ENCODE assay signal across 10 mouse cellular contexts in the genomic region with DNA sequence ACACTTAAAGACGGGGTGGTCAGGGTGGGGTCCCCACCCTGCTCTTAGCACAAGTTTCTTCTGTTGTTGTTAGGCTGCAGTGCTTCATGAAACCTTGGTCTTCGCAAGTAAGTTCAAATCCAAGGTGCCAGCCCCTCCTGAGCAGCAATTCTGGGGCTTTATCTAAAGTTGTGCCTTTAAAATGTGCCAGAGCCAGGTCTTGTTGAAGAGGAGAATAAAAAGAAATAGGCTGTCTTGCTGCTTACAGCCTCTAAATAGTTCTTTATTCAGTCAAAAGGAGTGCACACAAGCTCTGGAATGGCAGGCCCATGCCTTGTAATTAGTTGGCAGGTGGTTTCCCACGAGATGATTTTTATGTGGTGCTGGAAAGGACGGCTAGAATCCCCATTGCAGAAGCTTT. TPM values are rescaled to one million over a fixed set of nuclear protein-coding genes. Genes with fewer than 3 reads are reported as not detected.
DNase-seq lines count a peak whose midpoint lies in the region; ATAC-seq and TF ChIP-seq lines count a peak whose summit lies in the region.
"Had no signal": no experiment of that assay in that cellular context is flagged by ENCODE, and none has a peak within 500 bp of the region (broad histone marks: within the 10 kb centered on the region; RNA-seq: fewer than 3 reads in every experiment).

No protein-coding gene starts in this region.

- 92% methylated on average over 4 of the region's 4 CpGs for WGBS in hindbrain, embryonic 10.5 days
- 68% methylated on average over 4 of the region's 4 CpGs for WGBS in hindbrain, embryonic 16.5 days
- WGBS in forebrain, postnatal 0 days: 49% methylated on average over 4 of the region's 4 CpGs
- whole genome bisulfite sequencing in liver, embryonic 16.5 days (ENCODE audit: insufficient replicate concordance): 54% methylated on average over 4 of the region's 4 CpGs

- peak overlapping the region; percentile 98 for H3K4me3 ChIP-seq in hindbrain, embryonic 10.5 days
- no peak overlapping the region for H3K4me3 ChIP-seq in hindbrain, embryonic 16.5 days (ENCODE audit: low read length)
- peak overlapping the region; percentile 55 to 77 for H3K4me3 ChIP-seq in MEL (ENCODE audit: control insufficient read depth in 1 of 2, insufficient read depth in 1 of 2, low read depth in 2 of 2, low read length in 2 of 2)
- H3K4me3 ChIP-seq in forebrain, postnatal 0 days (ENCODE audit: low read depth, low read length): no peak overlapping the region
- H3K4me3 ChIP-seq in liver, embryonic 16.5 days (ENCODE audit: low read depth, low read length): 0 out of 2 replicates have a peak overlapping the region, but pooled peaks have one; percentile 12

- H3K9ac ChIP-seq in hindbrain, embryonic 16.5 days (ENCODE audit: low read depth, low read length): no peak overlapping the region; the same call in none of the 2 replicates
- peak overlapping the region; percentile 93 for H3K9ac ChIP-seq in MEL (ENCODE audit: control insufficient read depth, low read depth, low read length, poor library complexity, severe bottlenecking)
- H3K9ac ChIP-seq in forebrain, postnatal 0 days: peak overlapping the region; percentile 22; the same call in 1 of the 2 replicates
- peak overlapping the region; percentile 1; the same call in 1 of the 2 replicates for H3K9ac ChIP-seq in liver, embryonic 16.5 days (ENCODE audit: low read depth, low read length)

- H3K4me1 ChIP-seq in hindbrain, embryonic 10.5 days (replicated peaks): peaks cover 28% of the 10 kb centered on the region
- peaks cover 21% of the 10 kb centered on the region for H3K4me1 ChIP-seq in hindbrain, embryonic 16.5 days (ENCODE audit: control insufficient read depth, insufficient read depth, low read depth, low read length)
- H3K4me1 ChIP-seq in MEL (ENCODE audit: control insufficient read depth in 1 of 2, insufficient read depth in 2 of 2, low read length in 2 of 2): peaks cover 0 to 20% of the 10 kb centered on the region in 2 experiments; a peak in 2 of 4 replicates
- H3K4me1 ChIP-seq in forebrain, postnatal 0 days (ENCODE audit: insufficient read depth): peaks cover 6% of the 10 kb centered on the region
- H3K4me1 ChIP-seq in liver, embryonic 16.5 days (ENCODE audit: control insufficient read depth, low read depth, low read length): peaks cover 34% of the 10 kb centered on the region

- no peak for DNase-seq in hindbrain, embryonic 10.5 days (ENCODE audit: low spot score)
- peak; percentile 23 for DNase-seq in MEL (ENCODE audit: low read depth, low spot score)
- DNase-seq in forebrain, postnatal 0 days: no peak
- DNase-seq in cerebellum, adult 8-10 months: no peak
- DNase-seq in urinary bladder, adult 2 months (ENCODE audit: low spot score): no peak
- DNase-seq: cerebellum, adult 2 months; left cerebral cortex, postnatal 4 days had no signal

- H3K27ac ChIP-seq in hindbrain, embryonic 10.5 days: 0 out of 2 replicates have a peak overlapping the region, but pooled peaks have one; percentile 5
- H3K27ac ChIP-seq in hindbrain, embryonic 16.5 days (ENCODE audit: low read depth, low read length): no peak overlapping the region
- peak overlapping the region; percentile 52 for H3K27ac ChIP-seq in MEL (ENCODE audit: control insufficient read depth, low read depth, low read length)
- no peak overlapping the region for H3K27ac ChIP-seq in forebrain, postnatal 0 days (ENCODE audit: low read depth, low read length)
- H3K27ac ChIP-seq in liver, embryonic 16.5 days (ENCODE audit: low read length): peak overlapping the region; percentile 1; the same call in 1 of the 2 replicates

- no peak overlapping the region for H3K4me2 ChIP-seq in hindbrain, embryonic 16.5 days (ENCODE audit: low read length)
- H3K4me2 ChIP-seq in forebrain, postnatal 0 days (ENCODE audit: low read depth): no peak overlapping the region
- peak overlapping the region; percentile 77 for H3K4me2 ChIP-seq in liver, embryonic 16.5 days (ENCODE audit: low read depth, low read length)

- TF ChIP-seq POLR2A in MEL (IDR thresholded peaks at IDR 0.05; ENCODE audit: control insufficient read depth in 1 of 2, insufficient read depth in 1 of 2, low read depth in 1 of 2, low read length in 2 of 2, poor library complexity in 1 of 2): no peak

- H3K9me3 ChIP-seq in hindbrain, embryonic 10.5 days: no peaks in the 10 kb centered on the region
- H3K9me3 ChIP-seq in hindbrain, embryonic 16.5 days (ENCODE audit: control insufficient read depth, low read length): no peaks in the 10 kb centered on the region
- H3K9me3 ChIP-seq in MEL (replicated peaks; ENCODE audit: insufficient read depth, low read length): no peaks in the 10 kb centered on the region
- H3K9me3 ChIP-seq in forebrain, postnatal 0 days (ENCODE audit: low read length): no peaks in the 10 kb centered on the region
- no peaks in the 10 kb centered on the region for H3K9me3 ChIP-seq in liver, embryonic 16.5 days (replicated peaks; ENCODE audit: control insufficient read depth, low read length)

- TF ChIP-seq CTCF in MEL (IDR thresholded peaks at IDR 0.05 in 2 of 3, conservative IDR thresholded peaks at IDR 0.05 in 1 of 3; ENCODE audit: control insufficient read depth in 1 of 3, insufficient read depth in 1 of 3, low read depth in 2 of 3, low read length in 3 of 3, poor library complexity in 1 of 3, severe bottlenecking in 1 of 3): no peak
- TF ChIP-seq CTCF in forebrain, postnatal 0 days (IDR thresholded peaks at IDR 0.05; ENCODE audit: low read depth): no peak

- peaks cover 36% of the 10 kb centered on the region for H3K79me2 ChIP-seq in MEL (ENCODE audit: control insufficient read depth, insufficient read depth, low read length, poor library complexity)

- no peak for TF ChIP-seq EP300 in MEL (IDR thresholded peaks at IDR 0.05; ENCODE audit: low read depth in 1 of 2, low read length in 2 of 2)

- TF ChIP-seq RAD21 in MEL (IDR thresholded peaks at IDR 0.05; ENCODE audit: low read depth, low read length): no peak

- no peaks in the 10 kb centered on the region for H3K27me3 ChIP-seq in hindbrain, embryonic 10.5 days (ENCODE audit: insufficient read depth, poor library complexity, severe bottlenecking)
- no peaks in the 10 kb centered on the region for H3K27me3 ChIP-seq in hindbrain, embryonic 16.5 days (replicated peaks; ENCODE audit: control insufficient read depth, insufficient read depth, low read length)
- no peaks in the 10 kb centered on the region for H3K27me3 ChIP-seq in MEL (ENCODE audit: control insufficient read depth in 1 of 2, insufficient read depth in 2 of 2, low read length in 2 of 2)
- H3K27me3 ChIP-seq in forebrain, postnatal 0 days (ENCODE audit: insufficient read depth, low read length): no peaks in the 10 kb centered on the region
- no peaks in the 10 kb centered on the region for H3K27me3 ChIP-seq in liver, embryonic 16.5 days (ENCODE audit: control insufficient read depth, insufficient read depth, low read depth, low read length)

- H3K36me3 ChIP-seq in hindbrain, embryonic 10.5 days: peaks cover 61% of the 10 kb centered on the region
- peaks cover 37% of the 10 kb centered on the region for H3K36me3 ChIP-seq in hindbrain, embryonic 16.5 days (ENCODE audit: control insufficient read depth, insufficient read depth, low read length)
- peaks cover 8 to 17% of the 10 kb centered on the region in 2 experiments for H3K36me3 ChIP-seq in MEL (ENCODE audit: control insufficient read depth in 1 of 2, insufficient read depth in 2 of 2, low read length in 2 of 2)
- H3K36me3 ChIP-seq in forebrain, postnatal 0 days (ENCODE audit: insufficient read depth): peaks cover 56% of the 10 kb centered on the region
- peaks cover 42% of the 10 kb centered on the region for H3K36me3 ChIP-seq in liver, embryonic 16.5 days (ENCODE audit: control insufficient read depth, insufficient read depth)

- ATAC-seq in hindbrain, embryonic 16.5 days: no peak
- ATAC-seq in forebrain, postnatal 0 days: no peak
- ATAC-seq in liver, embryonic 16.5 days (ENCODE audit: low read depth): no peak
- ATAC-seq in megakaryocyte progenitor cell, adult 5-6 weeks (replicated peaks; ENCODE audit: poor library complexity): no peak

RNA-seq across cellular contexts. Expression of gene Rps19, which starts 2.9 kb away (rescaled TPM):
- polyA plus RNA-seq in hindbrain, embryonic 10.5 days (2016; fragmentation: Nextera tagmentation; extraction: Ambion mirVana): 1,985 and 2,165 TPM in 2 replicates
- 1,005 and 1,089 TPM in 2 replicates for polyA plus RNA-seq in hindbrain, embryonic 16.5 days (2015; fragmentation: Nextera tagmentation; extraction: Ambion mirVana)
- 3,168 and 3,580 TPM in 2 replicates for total RNA-seq in MEL (2012; rRNA removed)
- 1,000 to 10,000 TPM in 1 of 2 experiments, not detected in 1; 2,454 TPM for polyA plus RNA-seq in MEL (2012; ENCODE audit: insufficient read depth in 1 of 2, insufficient read length in 2 of 2, low read depth in 1 of 2, low replicate concordance in 2 of 2, missing spikeins in 1 of 2)
- total RNA-seq in forebrain, postnatal 0 days (2014; rRNA removed): 581 and 723 TPM in 2 replicates
- 1,350 and 1,888 TPM in 2 replicates for polyA plus RNA-seq in forebrain, postnatal 0 days (2015; fragmentation: Nextera tagmentation; extraction: Ambion mirVana)
- polyA plus RNA-seq in liver, embryonic 16.5 days (2015; fragmentation: Nextera tagmentation; extraction: Ambion mirVana): 1,002 and 1,147 TPM in 2 replicates
- 1,077 and 1,084 TPM in 2 replicates for polyA plus RNA-seq in urinary bladder, adult 2 months (2012; rRNA removed)
- total RNA-seq in megakaryocyte progenitor cell, adult 5-6 weeks (2015): 2,965 and 3,011 TPM in 2 replicates
- 1,012 and 1,228 TPM in 2 replicates for total RNA-seq in megakaryocyte progenitor cell, adult 5-6 weeks (2017)

RNA-seq across cellular contexts. Expression of gene Cd79a, which starts 10.1 kb away (rescaled TPM):
- 0.13 and 0.29 TPM in 2 replicates for polyA plus RNA-seq in hindbrain, embryonic 10.5 days (2016; fragmentation: Nextera tagmentation; extraction: Ambion mirVana)
- 0.34 and 0.39 TPM in 2 replicates for polyA plus RNA-seq in hindbrain, embryonic 16.5 days (2015; fragmentation: Nextera tagmentation; extraction: Ambion mirVana)
- total RNA-seq in MEL (2012; rRNA removed): 0.13 and 0.23 TPM in 2 replicates
- under 1 TPM in 1 of 2 experiments, not detected in 1; 0.61 TPM for polyA plus RNA-seq in MEL (2012; ENCODE audit: insufficient read depth in 1 of 2, insufficient read length in 2 of 2, low read depth in 1 of 2, low replicate concordance in 2 of 2, missing spikeins in 1 of 2)
- total RNA-seq in forebrain, postnatal 0 days (2014; rRNA removed): 0.15 and 0.33 TPM in 2 replicates
- polyA plus RNA-seq in forebrain, postnatal 0 days (2015; fragmentation: Nextera tagmentation; extraction: Ambion mirVana): 0.47 and 0.54 TPM in 2 replicates
- polyA plus RNA-seq in liver, embryonic 16.5 days (2015; fragmentation: Nextera tagmentation; extraction: Ambion mirVana): 10.5 and 13.9 TPM in 2 replicates
- 0.65 and 0.74 TPM in 2 replicates for polyA plus RNA-seq in urinary bladder, adult 2 months (2012; rRNA removed)
- total RNA-seq in megakaryocyte progenitor cell, adult 5-6 weeks (2015): 0.34 and 0.35 TPM in 2 replicates
- 0.08 and 0.78 TPM in 2 replicates for total RNA-seq in megakaryocyte progenitor cell, adult 5-6 weeks (2017)

RNA-seq across cellular contexts. Expression of gene Arhgef1, which starts 15.6 kb away (rescaled TPM):
- 72.4 and 76.0 TPM in 2 replicates for polyA plus RNA-seq in hindbrain, embryonic 10.5 days (2016; fragmentation: Nextera tagmentation; extraction: Ambion mirVana)
- 47.0 and 62.1 TPM in 2 replicates for polyA plus RNA-seq in hindbrain, embryonic 16.5 days (2015; fragmentation: Nextera tagmentation; extraction: Ambion mirVana)
- total RNA-seq in MEL (2012; rRNA removed): 43.7 and 53.3 TPM in 2 replicates
- 100 to 1,000 TPM in 1 of 2 experiments, not detected in 1; 163 TPM for polyA plus RNA-seq in MEL (2012; ENCODE audit: insufficient read depth in 1 of 2, insufficient read length in 2 of 2, low read depth in 1 of 2, low replicate concordance in 2 of 2, missing spikeins in 1 of 2)
- total RNA-seq in forebrain, postnatal 0 days (2014; rRNA removed): 24.5 and 30.3 TPM in 2 replicates
- polyA plus RNA-seq in forebrain, postnatal 0 days (2015; fragmentation: Nextera tagmentation; extraction: Ambion mirVana): 16.7 and 26.8 TPM in 2 replicates
- 35.1 and 38.0 TPM in 2 replicates for polyA plus RNA-seq in liver, embryonic 16.5 days (2015; fragmentation: Nextera tagmentation; extraction: Ambion mirVana)
- 174 and 180 TPM in 2 replicates for polyA plus RNA-seq in urinary bladder, adult 2 months (2012; rRNA removed)
- 58.2 and 67.9 TPM in 2 replicates for total RNA-seq in megakaryocyte progenitor cell, adult 5-6 weeks (2015)
- 36.6 and 46.2 TPM in 2 replicates for total RNA-seq in megakaryocyte progenitor cell, adult 5-6 weeks (2017)

RNA-seq across cellular contexts. Expression of gene Dmrtc2, which starts 17.2 kb away (rescaled TPM):
- polyA plus RNA-seq in hindbrain, embryonic 10.5 days (2016; fragmentation: Nextera tagmentation; extraction: Ambion mirVana): not detected in 2 replicates
- 0.30 and 0.47 TPM in 2 replicates for polyA plus RNA-seq in hindbrain, embryonic 16.5 days (2015; fragmentation: Nextera tagmentation; extraction: Ambion mirVana)
- not detected in 2 replicates for total RNA-seq in MEL (2012; rRNA removed)
- polyA plus RNA-seq in MEL (2012; ENCODE audit: insufficient read depth in 1 of 2, insufficient read length in 2 of 2, low read depth in 1 of 2, low replicate concordance in 2 of 2, missing spikeins in 1 of 2): not detected
- 0.08 TPM in 1 of 2 replicates, not detected in the other for total RNA-seq in forebrain, postnatal 0 days (2014; rRNA removed)
- polyA plus RNA-seq in forebrain, postnatal 0 days (2015; fragmentation: Nextera tagmentation; extraction: Ambion mirVana): 0.23 and 0.28 TPM in 2 replicates
- not detected in 2 replicates for polyA plus RNA-seq in liver, embryonic 16.5 days (2015; fragmentation: Nextera tagmentation; extraction: Ambion mirVana)
- not detected in 2 replicates for polyA plus RNA-seq in urinary bladder, adult 2 months (2012; rRNA removed)
- total RNA-seq in megakaryocyte progenitor cell, adult 5-6 weeks (2015): not detected in 2 replicates
- total RNA-seq in megakaryocyte progenitor cell, adult 5-6 weeks (2017): not detected in 2 replicates
- total RNA-seq: left cerebral cortex, postnatal 4 days had no signal
- polyA plus RNA-seq: cerebellum, adult 2 months had no signal

RNA-seq across cellular contexts. Expression of gene Lypd4, which starts 17.4 kb away (rescaled TPM):
- not detected in 2 replicates for polyA plus RNA-seq in hindbrain, embryonic 10.5 days (2016; fragmentation: Nextera tagmentation; extraction: Ambion mirVana)
- polyA plus RNA-seq in hindbrain, embryonic 16.5 days (2015; fragmentation: Nextera tagmentation; extraction: Ambion mirVana): 0.21 and 0.29 TPM in 2 replicates
- total RNA-seq in MEL (2012; rRNA removed): not detected in 2 replicates
- not detected for polyA plus RNA-seq in MEL (2012; ENCODE audit: insufficient read depth in 1 of 2, insufficient read length in 2 of 2, low read depth in 1 of 2, low replicate concordance in 2 of 2, missing spikeins in 1 of 2)
- not detected in 2 replicates for total RNA-seq in forebrain, postnatal 0 days (2014; rRNA removed)
- polyA plus RNA-seq in forebrain, postnatal 0 days (2015; fragmentation: Nextera tagmentation; extraction: Ambion mirVana): not detected in 2 replicates
- not detected in 2 replicates for polyA plus RNA-seq in liver, embryonic 16.5 days (2015; fragmentation: Nextera tagmentation; extraction: Ambion mirVana)
- polyA plus RNA-seq in urinary bladder, adult 2 months (2012; rRNA removed): not detected in 2 replicates
- not detected in 2 replicates for total RNA-seq in megakaryocyte progenitor cell, adult 5-6 weeks (2015)
- total RNA-seq in megakaryocyte progenitor cell, adult 5-6 weeks (2017): not detected in 2 replicates
- total RNA-seq: left cerebral cortex, postnatal 4 days had no signal
- polyA plus RNA-seq: cerebellum, adult 2 months had no signal

Comparison
In these comparisons a context has a peak if more than half of its experiments do, and no peak if none do; other contexts are left out.
1. H3K27ac ChIP-seq: peak in hindbrain, embryonic 10.5 days (single experiment), MEL (single experiment) and liver, embryonic 16.5 days (single experiment); none in hindbrain, embryonic 16.5 days (single experiment) and forebrain, postnatal 0 days (single experiment).
2. H3K4me3 ChIP-seq: peak in hindbrain, embryonic 10.5 days (single experiment), MEL (2 of 2) and liver, embryonic 16.5 days (single experiment); none in hindbrain, embryonic 16.5 days (single experiment) and forebrain, postnatal 0 days (single experiment).